Mouse (Mus musculus) lung, postnatal 0 days (tissue): ENCODE results near the gene Gmnc. TPM values are rescaled to one million over a fixed set of nuclear protein-coding genes. Genes with fewer than 3 reads are reported as not detected.

Experiments
- ATAC-seq: fragments of 200-750 bp; cut with Nextera tagmentation; 2 replicates; pipeline ENCODE4 v1.8.0; 2017; ENCODE audit warnings: moderate library complexity
- DNase-seq: peaks from one replicate; pipeline ENCODE4 v3.0.0-alpha.2; 2016; ENCODE audit warnings: low spot score
- H3K27ac ChIP-seq: fragments of 300-500 bp; sonication (generic); 2 replicates; pipeline ENCODE4 v1.5.1; 2014; ENCODE audit warnings: antibody characterized with exemption, mild to moderate bottlenecking, low read length, mixed read lengths
- H3K27me3 ChIP-seq: fragments of 300-500 bp; sonication (generic); replicated peaks from 2 replicates; pipeline ENCODE4 v1.6.1; 2014; ENCODE audit warnings: low read length, mixed read lengths; ENCODE audit not compliant: insufficient read depth
- H3K36me3 ChIP-seq: fragments of 300-500 bp; sonication (generic); 2 replicates; pipeline ENCODE4 v1.6.1; 2014; ENCODE audit warnings: low read length, mixed read lengths; ENCODE audit not compliant: insufficient read depth
- H3K4me1 ChIP-seq: fragments of 300-500 bp; sonication (generic); 2 replicates; pipeline ENCODE4 v1.6.1; 2014; ENCODE audit warnings: antibody characterized with exemption, low read depth, low read length, mixed read lengths; ENCODE audit not compliant: insufficient read depth
- H3K4me2 ChIP-seq: fragments of 300-500 bp; sonication (generic); replicated peaks from 2 replicates; pipeline ENCODE4 v1.6.1; 2014; ENCODE audit warnings: low read depth, mild to moderate bottlenecking, low read length, moderate library complexity, mixed read lengths
- H3K4me3 ChIP-seq: fragments of 300-500 bp; sonication (generic); 2 replicates; pipeline ENCODE4 v1.5.1; 2014; ENCODE audit warnings: low read depth, low read length
- H3K9ac ChIP-seq: fragments of 300-500 bp; sonication (generic); replicated peaks from 2 replicates; pipeline ENCODE4 v1.6.1; 2014; ENCODE audit warnings: low read depth, mild to moderate bottlenecking
- H3K9me3 ChIP-seq: fragments of 300-500 bp; sonication (generic); 2 replicates; pipeline ENCODE4 v1.6.1; 2016; ENCODE audit warnings: low read length, mixed read lengths
- CTCF ChIP-seq: IDR thresholded peaks from 2 replicates; pipeline ENCODE4 v1.5.1; 2016; ENCODE audit warnings: antibody characterized with exemption, mild to moderate bottlenecking
- EP300 ChIP-seq: IDR thresholded peaks from 2 replicates; pipeline ENCODE4 v1.6.1; 2016; ENCODE audit warnings: antibody characterized with exemption, mild to moderate bottlenecking, control low read depth
- WGBS: fragments of 180-500 bp; shearing (Covaris S2); extraction: QIAGEN DNeasy Blood & Tissue Kit; methylation state at CpG from one replicate; pipeline ENCODE4 v1.1.7; 2014; 5-methylcytosine and 5-hydroxymethylcytosine counted together
- polyA plus RNA-seq: library from polyadenylated mRNA; unstranded; fragments of >200 nt; fragmentation: Nextera tagmentation; extraction: Ambion mirVana; gene quantifications from 2 replicates; pipeline ENCODE4 v1.2.1, GENCODE M21; 2015

Gene Gmnc
- 0.17 and 0.39 TPM in 2 replicates for polyA plus RNA-seq

DNA sequence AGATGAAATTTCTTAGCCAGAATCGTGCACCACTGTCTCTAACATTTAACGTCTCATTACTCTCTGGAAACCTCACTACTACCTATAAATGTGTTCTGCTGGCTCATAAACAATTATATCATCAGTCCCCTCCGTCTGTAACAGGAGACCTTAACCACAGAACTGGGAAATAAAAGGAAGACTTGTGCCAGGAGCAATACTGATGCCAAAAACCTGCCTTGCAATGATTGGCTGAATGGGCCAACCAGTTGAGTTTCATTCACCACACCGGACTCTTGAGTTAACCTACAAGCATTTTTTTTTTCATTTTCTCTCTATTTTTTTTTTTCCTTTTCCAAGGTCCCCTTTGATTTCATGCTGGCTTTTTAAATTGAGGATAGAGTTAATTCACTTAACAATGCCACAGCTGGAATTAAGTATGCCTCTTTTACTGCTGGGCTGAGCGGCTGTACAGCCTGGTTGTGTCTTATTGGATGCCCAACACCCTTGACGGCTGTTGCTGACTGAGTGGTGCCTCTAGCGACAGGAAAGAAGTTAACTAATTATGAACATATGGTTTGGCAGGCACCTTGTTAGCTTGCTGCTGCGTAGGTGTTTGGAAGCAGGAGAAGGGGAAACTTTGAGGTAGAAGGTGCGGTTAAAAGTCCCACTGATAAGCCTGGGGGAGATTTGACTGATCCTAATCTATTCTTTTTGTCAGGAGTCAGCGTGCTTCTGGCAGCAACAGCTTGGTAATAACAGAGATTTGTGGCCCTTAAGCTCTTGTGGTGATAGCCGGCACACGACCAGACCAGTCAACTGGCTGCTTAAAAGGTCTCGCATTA, at the start of gene Gmnc:
Gmnc (minus strand) TSS at position 176 of the 824 bp plus-strand sequence.
- no peak for TF ChIP-seq EP300
- no peak for TF ChIP-seq CTCF
- no peaks in the 10 kb centered on the region for H3K36me3 ChIP-seq
- H3K9ac ChIP-seq, result no peak within 1 kb of the TSS
- H3K9me3 ChIP-seq, result no peaks in the 10 kb centered on the region
- no peak for DNase-seq
- H3K4me3 ChIP-seq, result no peak within 1 kb of the TSS
- no peak within 1 kb of the TSS for H3K27ac ChIP-seq
- no peak for ATAC-seq
- no peaks in the 10 kb centered on the region for H3K4me1 ChIP-seq
- WGBS, result 58% methylated on average over 13 of the region's 13 CpGs
- H3K27me3 ChIP-seq, result no peaks in the 10 kb centered on the region
- H3K4me2 ChIP-seq, result no peak within 1 kb of the TSS

DNA sequence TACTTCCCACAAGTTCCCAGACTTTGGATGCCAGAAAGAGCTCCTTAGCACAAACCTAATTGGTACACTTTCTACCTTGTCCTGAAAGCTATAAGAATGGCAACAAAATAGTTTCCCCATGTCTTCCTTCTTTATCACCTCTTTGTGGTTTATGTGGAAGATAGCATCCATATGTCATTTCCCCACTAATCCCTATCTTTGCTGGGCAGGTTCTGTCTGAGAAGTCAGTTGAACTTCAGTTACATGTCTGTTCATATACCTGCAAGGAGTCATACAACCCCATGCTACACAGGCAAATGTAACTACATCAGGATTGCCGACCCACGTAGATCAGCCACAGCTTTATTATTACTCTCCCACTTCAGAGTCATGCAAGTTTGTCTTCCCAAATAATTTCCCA, 35.8 kb upstream of the Gmnc start:
- TF ChIP-seq EP300, result no peak
- Histone ChIP-seq H3K4me3 (no peak overlapping the region), H3K9ac (no peak overlapping the region), H3K9me3 (no peaks in the 10 kb centered on the region), H3K27me3 (no peaks in the 10 kb centered on the region), H3K27ac (no peak overlapping the region), H3K36me3 (no peaks in the 10 kb centered on the region), H3K4me2 (no peak overlapping the region), H3K4me1 (no peaks in the 10 kb centered on the region)
- WGBS, result 93% methylated on average over 2 of the region's 2 CpGs
- no peak for DNase-seq
- no peak for ATAC-seq

DNA sequence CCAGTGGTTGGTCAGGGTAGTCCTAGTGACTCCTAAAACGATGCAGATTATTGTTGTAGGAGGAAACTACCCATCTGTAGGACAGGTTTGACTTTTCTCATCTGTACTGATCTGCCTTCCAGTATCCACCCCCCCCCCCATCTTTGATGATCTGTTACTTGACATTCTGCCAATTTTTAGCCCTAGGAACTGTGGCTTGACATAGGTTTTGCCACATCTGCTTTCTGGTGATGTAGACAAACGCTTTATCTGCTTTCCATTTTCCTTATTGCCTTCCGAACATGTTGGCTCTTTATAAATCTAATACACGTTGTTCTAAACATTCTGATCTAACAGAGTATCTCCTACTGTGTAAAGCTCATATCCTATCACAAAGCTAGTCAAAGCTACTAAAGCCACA, 34.8 kb upstream of the Gmnc start:
- no peaks in the 10 kb centered on the region for H3K27me3 ChIP-seq
- H3K4me1 ChIP-seq, result no peaks in the 10 kb centered on the region
- ATAC-seq (no peak), DNase-seq (no peak)
- no peaks in the 10 kb centered on the region for H3K9me3 ChIP-seq
- WGBS, result 57% methylated on average over 4 of the region's 4 CpGs
- no peaks in the 10 kb centered on the region for H3K36me3 ChIP-seq
- H3K4me2 ChIP-seq, result no peak overlapping the region
- H3K4me3 ChIP-seq, result no peak overlapping the region
- no peak overlapping the region for H3K27ac ChIP-seq
- no peak overlapping the region for H3K9ac ChIP-seq
- no peak for TF ChIP-seq EP300
- no peak for TF ChIP-seq CTCF

DNA sequence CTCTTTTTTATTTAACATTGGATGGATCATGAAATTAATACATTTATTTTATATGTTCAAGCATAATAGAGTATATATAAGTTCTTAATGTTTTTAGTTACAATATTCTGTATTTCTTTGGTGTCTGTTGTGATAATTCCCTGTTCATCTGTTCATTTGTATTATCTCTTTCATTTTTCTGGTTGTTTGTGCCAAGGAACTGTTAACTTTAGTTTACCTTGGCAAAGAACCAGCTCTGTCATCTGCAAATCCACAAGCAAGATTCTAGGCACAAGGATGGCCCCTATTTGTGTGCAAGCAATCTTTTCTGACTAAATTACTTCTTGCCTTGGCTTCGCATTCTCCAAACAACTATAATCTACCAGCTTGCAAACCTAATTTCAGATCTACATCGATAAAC, 31.3 kb upstream of the Gmnc start:
- H3K36me3 ChIP-seq, result no peaks in the 10 kb centered on the region
- no peaks in the 10 kb centered on the region for H3K27me3 ChIP-seq
- DNase-seq, result no peak
- no peak for ATAC-seq
- H3K4me3 ChIP-seq, result no peak overlapping the region
- no peak overlapping the region for H3K4me2 ChIP-seq
- H3K27ac ChIP-seq, result no peak overlapping the region
- H3K4me1 ChIP-seq, result no peaks in the 10 kb centered on the region
- H3K9me3 ChIP-seq, result no peaks in the 10 kb centered on the region
- no peak for TF ChIP-seq CTCF
- TF ChIP-seq EP300, result no peak
- 68% methylated on average over 2 of the region's 2 CpGs for WGBS
- no peak overlapping the region for H3K9ac ChIP-seq

DNA sequence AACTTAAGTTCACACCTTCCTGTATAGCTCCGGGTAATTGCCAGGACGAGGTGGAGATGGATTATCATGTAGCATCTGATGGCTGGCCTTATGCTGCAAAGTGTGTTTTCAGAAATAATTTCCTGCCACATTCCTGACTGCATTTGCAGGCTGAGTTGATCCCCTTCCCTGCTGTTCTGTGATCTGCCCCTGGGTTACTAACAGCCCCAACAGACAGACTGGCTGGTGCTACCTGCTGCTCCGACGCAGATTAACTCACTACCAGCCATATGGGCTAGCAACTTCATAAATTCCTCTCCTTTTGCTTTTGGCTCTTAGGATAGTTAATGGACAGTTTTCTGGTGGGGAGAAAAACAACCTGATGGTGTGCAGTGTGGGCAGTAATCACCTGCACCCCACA, 25.9 kb upstream of the Gmnc start:
- no peaks in the 10 kb centered on the region for H3K4me1 ChIP-seq
- WGBS, result 43% methylated on average over 4 of the region's 4 CpGs
- H3K4me3 ChIP-seq, result no peak overlapping the region
- no peak overlapping the region for H3K27ac ChIP-seq
- DNase-seq, result no peak
- ATAC-seq, result no peak
- no peaks in the 10 kb centered on the region for H3K36me3 ChIP-seq
- H3K27me3 ChIP-seq, result no peaks in the 10 kb centered on the region
- no peaks in the 10 kb centered on the region for H3K9me3 ChIP-seq
- TF ChIP-seq CTCF, result no peak
- no peak for TF ChIP-seq EP300
- no peak overlapping the region for H3K4me2 ChIP-seq
- H3K9ac ChIP-seq, result no peak overlapping the region

DNA sequence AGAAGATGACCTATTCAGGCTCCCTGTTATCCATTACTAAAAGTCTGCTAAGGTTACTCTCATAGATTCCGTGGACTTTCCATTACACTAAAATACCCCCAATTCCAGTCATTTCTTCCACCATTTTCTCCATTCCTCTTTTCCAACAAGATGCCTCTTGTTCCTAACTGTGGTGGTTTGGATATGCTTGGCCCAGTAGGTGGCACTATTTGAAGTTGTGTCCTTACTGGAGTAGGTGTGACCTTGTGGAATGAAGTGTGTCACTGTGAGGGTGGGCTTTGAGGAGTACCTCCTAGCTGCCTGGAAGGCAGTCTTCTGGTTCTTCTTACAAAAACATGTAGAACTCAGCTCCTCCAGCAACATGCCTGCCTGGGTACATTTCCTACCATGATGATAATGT, 11.3 kb upstream of the Gmnc start:
- Histone ChIP-seq H3K27ac (no peak overlapping the region), H3K4me2 (no peak overlapping the region)
- ATAC-seq, result no peak

More for the DNA sequence above, 11.3 kb upstream of the Gmnc start:
- DNase-seq, result no peak
- no peaks in the 10 kb centered on the region for H3K9me3 ChIP-seq
- no peaks in the 10 kb centered on the region for H3K27me3 ChIP-seq
- H3K36me3 ChIP-seq, result no peaks in the 10 kb centered on the region
- H3K4me3 ChIP-seq, result no peak overlapping the region
- no peak overlapping the region for H3K9ac ChIP-seq
- TF ChIP-seq EP300 (no peak), CTCF (no peak)
- 90% methylated on average over 1 of the region's 1 CpGs for WGBS
- H3K4me1 ChIP-seq, result no peaks in the 10 kb centered on the region
